Mouse (Mus musculus): ENCODE results near the gene Fam114a2. TPM values are rescaled to one million over a fixed set of nuclear protein-coding genes. Genes with fewer than 3 reads are reported as not detected.

The Fam114a2 gene
- polyA plus RNA-seq, 1 experiment from 2014 or later, result 86.1 TPM

Other genes with a start within 250 kb of the Fam114a2 start
- gene Mfap3, start within 50 bp of the Fam114a2 start, polyA plus RNA-seq (2015; fragmentation: Nextera tagmentation; extraction: Ambion mirVana), result 39.7 and 40.0 TPM in 2 replicates
- gene Galnt10, start 126.8 kb upstream of the Fam114a2 start, polyA plus RNA-seq (2015; fragmentation: Nextera tagmentation; extraction: Ambion mirVana), result 26.3 and 27.5 TPM in 2 replicates